Mouse (Mus musculus) forebrain, embryonic 12.5 days (tissue): ENCODE results near the gene 1810037I17Rik. TPM values are rescaled to one million over a fixed set of nuclear protein-coding genes. Genes with fewer than 3 reads are reported as not detected.

Experiments
- ATAC-seq: fragments of 200-750 bp; cut with Nextera tagmentation; 2 replicates; pipeline ENCODE4 v1.8.0; 2017; ENCODE audit warnings: moderate TSS enrichment; ENCODE audit not compliant: low FRiP score
- H3K27ac ChIP-seq: fragments of 300-500 bp; sonication (generic); 2 replicates; pipeline ENCODE4 v1.5.1; 2016; ENCODE audit warnings: mild to moderate bottlenecking
- H3K27me3 ChIP-seq: fragments of 300-500 bp; sonication (generic); 2 replicates; pipeline ENCODE4 v1.6.1; 2016; ENCODE audit warnings: mild to moderate bottlenecking
- H3K36me3 ChIP-seq: fragments of 300-500 bp; sonication (generic); replicated peaks from 2 replicates; pipeline ENCODE4 v1.6.1; 2016; ENCODE audit warnings: mild to moderate bottlenecking
- H3K4me1 ChIP-seq: fragments of 300-500 bp; sonication (generic); 2 replicates; pipeline ENCODE4 v1.6.1; 2016
- H3K4me2 ChIP-seq: fragments of 300-500 bp; sonication (generic); 2 replicates; pipeline ENCODE4 v1.6.1; 2016; ENCODE audit warnings: mild to moderate bottlenecking, moderate library complexity
- H3K4me3 ChIP-seq: fragments of 300-500 bp; sonication (generic); replicated peaks from 2 replicates; pipeline ENCODE4 v1.5.1; 2016; ENCODE audit warnings: mild to moderate bottlenecking
- H3K9ac ChIP-seq: fragments of 300-500 bp; sonication (generic); 2 replicates; pipeline ENCODE4 v1.6.1; 2016; ENCODE audit warnings: mild to moderate bottlenecking
- H3K9me3 ChIP-seq: fragments of 300-500 bp; sonication (generic); 2 replicates; pipeline ENCODE4 v1.6.1; 2016
- WGBS: fragments of 180-500 bp; shearing (Covaris S2); methylation state at CpG from one replicate; pipeline ENCODE4 v1.1.7; 2016; 5-methylcytosine and 5-hydroxymethylcytosine counted together
- polyA plus RNA-seq: library from polyadenylated mRNA; unstranded; fragments of >200 nt; fragmentation: Nextera tagmentation; extraction: Ambion mirVana; gene quantifications from 2 replicates; pipeline ENCODE4 v1.2.1, GENCODE M21; 2016

The 1810037I17Rik gene
- 105 and 108 TPM in 2 replicates for polyA plus RNA-seq

- H3K9ac ChIP-seq: peak within 1 kb of the TSS; percentile 63
- peaks cover 16% of the 10 kb centered on the region for H3K4me1 ChIP-seq
- peak within 1 kb of the TSS; percentile 56 for H3K4me3 ChIP-seq
- H3K9me3 ChIP-seq: no peaks in the 10 kb centered on the region
- peak; percentile 99 for ATAC-seq
- peak within 1 kb of the TSS; percentile 60 for H3K4me2 ChIP-seq
- whole genome bisulfite sequencing: under 1% methylated on average over 67 of the region's 68 CpGs
- peak within 1 kb of the TSS; percentile 78 for H3K27ac ChIP-seq
- H3K36me3 ChIP-seq: peaks cover 10% of the 10 kb centered on the region; the same call in 1 of the 2 replicates
- H3K27me3 ChIP-seq: no peaks in the 10 kb centered on the region
Measured at GRCm38 (mm10) chr3:122924009-122924914, at the start of gene 1810037I17Rik. Gene 1810037I17Rik, plus strand, starts transcription at chr3:122924203.

DNA sequence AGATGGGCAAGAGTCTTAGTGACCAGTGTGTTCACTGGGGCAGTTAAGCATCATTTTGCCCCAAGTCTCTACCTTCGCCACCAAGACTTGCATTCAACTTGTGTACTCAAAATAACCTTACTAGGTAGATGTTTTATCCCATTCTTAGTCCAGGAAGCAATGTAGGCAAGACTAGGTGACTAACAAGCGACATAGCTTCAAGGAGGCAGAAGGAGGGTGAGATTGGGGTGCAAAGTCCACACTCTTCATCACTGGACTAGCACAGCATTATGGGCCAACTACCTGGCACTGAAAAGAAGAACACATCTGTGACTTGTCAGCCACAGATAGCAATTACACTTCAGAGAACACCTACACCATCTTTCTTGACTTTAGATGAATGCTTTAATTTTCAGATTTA is 47.1 kb upstream of the 1810037I17Rik start:
- Histone ChIP-seq H3K4me1 (no peaks in the 10 kb centered on the region), H3K4me3 (no peak overlapping the region), H3K27me3 (no peaks in the 10 kb centered on the region), H3K27ac (no peak overlapping the region), H3K9ac (no peak overlapping the region), H3K9me3 (no peaks in the 10 kb centered on the region), H3K36me3 (no peaks in the 10 kb centered on the region), H3K4me2 (no peak overlapping the region)
- 94% methylated on average over 2 of the region's 2 CpGs for WGBS
- no peak for ATAC-seq

DNA sequence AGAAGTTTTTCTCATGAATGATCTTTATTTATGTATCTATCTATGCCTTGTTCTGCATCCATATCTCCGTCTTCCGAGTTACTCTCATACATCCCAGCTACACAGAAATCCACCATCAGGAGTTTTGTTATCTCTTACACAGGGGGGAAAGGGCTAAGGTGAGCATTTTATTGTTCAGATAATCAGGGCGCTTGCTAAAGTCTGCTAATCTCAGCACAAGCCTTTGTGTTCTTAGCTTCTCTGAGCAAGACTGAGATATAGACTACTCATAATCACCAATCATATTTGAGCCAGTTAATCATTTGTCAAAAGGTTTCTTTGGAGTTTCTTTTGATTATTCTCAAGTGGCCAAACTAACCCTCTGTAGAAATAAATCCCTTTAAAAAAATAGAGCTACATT is 46.5 kb upstream of the 1810037I17Rik start:
- Histone ChIP-seq H3K4me3 (no peak overlapping the region), H3K4me1 (no peaks in the 10 kb centered on the region), H3K4me2 (no peak overlapping the region), H3K9ac (no peak overlapping the region), H3K27ac (no peak overlapping the region), H3K36me3 (no peaks in the 10 kb centered on the region), H3K27me3 (no peaks in the 10 kb centered on the region), H3K9me3 (no peaks in the 10 kb centered on the region)
- ATAC-seq: no peak
- WGBS: 92% methylated on average over 3 of the region's 3 CpGs

DNA sequence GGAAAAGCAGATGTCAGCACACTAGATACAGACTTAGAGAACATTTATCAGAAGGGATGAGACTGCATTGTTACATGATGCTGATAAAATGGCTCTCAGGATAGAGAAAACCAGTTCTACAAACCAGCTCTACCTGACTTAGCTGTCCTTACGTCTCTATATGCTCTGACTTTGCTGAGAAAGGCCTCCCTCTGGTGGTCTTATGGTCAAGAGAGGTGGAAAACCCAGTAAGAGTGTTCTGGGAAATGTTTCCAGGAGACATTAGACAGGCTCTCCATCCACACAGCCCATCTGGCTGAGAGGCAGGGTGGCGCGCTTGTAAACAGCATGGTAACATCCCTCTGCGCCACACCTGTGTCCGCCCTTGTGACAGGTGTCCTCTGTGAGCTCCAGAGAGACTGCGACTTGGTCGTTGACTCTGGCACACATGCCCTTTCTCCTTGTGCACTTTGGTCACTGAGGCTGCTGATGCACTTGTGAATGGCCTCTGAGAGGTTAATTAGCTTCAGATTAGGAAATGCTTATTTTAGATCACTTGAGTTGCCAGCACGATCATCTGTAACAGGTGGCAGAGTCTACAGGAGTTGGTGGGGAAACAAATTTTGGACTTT is 45.2 kb upstream of the 1810037I17Rik start:
- Histone ChIP-seq H3K4me2 (no peak overlapping the region), H3K36me3 (no peaks in the 10 kb centered on the region), H3K4me1 (no peaks in the 10 kb centered on the region), H3K27me3 (no peaks in the 10 kb centered on the region), H3K9ac (no peak overlapping the region), H3K27ac (no peak overlapping the region), H3K4me3 (no peak overlapping the region), H3K9me3 (no peaks in the 10 kb centered on the region)
- ATAC-seq: no peak
- WGBS: 90% methylated on average over 8 of the region's 8 CpGs

DNA sequence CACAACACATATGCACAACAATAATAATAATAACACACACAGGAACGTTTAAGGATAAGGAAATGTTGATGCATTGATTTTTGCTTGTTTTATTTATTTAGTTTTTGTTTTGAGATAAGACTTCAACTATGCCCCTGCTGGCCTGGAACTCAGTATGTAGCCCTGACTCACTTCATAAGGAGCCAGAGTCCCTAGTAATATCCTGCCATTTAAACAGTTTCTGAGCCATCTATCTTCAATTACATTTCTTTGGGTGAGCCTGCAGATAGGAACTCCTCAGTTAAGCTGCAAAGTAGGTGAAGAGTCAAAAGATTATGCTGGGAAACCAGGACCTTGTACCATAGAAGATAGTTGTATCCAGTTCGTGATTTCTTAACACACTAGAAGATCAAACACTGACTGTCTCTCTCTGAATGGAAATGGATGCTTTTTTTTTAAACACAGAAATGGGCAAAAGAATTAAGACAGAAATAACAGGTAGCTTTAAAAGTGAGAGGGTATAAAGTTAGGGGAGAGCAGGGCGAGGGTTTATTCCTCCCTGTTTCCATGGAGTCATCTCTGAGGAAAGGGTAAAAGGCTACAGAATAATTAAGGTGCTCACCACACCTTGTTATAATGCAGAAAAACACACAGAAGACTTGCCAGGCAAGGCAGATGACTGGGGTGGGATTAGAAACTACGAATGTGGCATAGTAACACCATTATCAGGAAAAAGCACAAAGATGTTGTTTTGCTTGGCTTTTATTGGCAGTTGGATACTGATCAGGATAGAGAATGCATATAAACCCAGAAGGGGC is 36.3 kb upstream of the 1810037I17Rik start:
- H3K27me3 ChIP-seq: no peaks in the 10 kb centered on the region

GRCm38 (mm10) chr3:122888371-122888819 is 35.6 kb upstream of the 1810037I17Rik start:
- no peak for ATAC-seq
- Histone ChIP-seq H3K27me3 (no peaks in the 10 kb centered on the region), H3K4me3 (no peak overlapping the region), H3K9me3 (no peaks in the 10 kb centered on the region), H3K4me2 (no peak overlapping the region), H3K27ac (no peak overlapping the region), H3K4me1 (no peaks in the 10 kb centered on the region), H3K36me3 (no peaks in the 10 kb centered on the region), H3K9ac (no peak overlapping the region)
- 91% methylated on average over 5 of the region's 5 CpGs for WGBS

More for the DNA sequence above, 36.3 kb upstream of the 1810037I17Rik start:
- Histone ChIP-seq H3K4me1 (no peaks in the 10 kb centered on the region), H3K27ac (no peak overlapping the region), H3K9ac (no peak overlapping the region), H3K4me3 (no peak overlapping the region), H3K4me2 (no peak overlapping the region), H3K36me3 (no peaks in the 10 kb centered on the region), H3K9me3 (no peaks in the 10 kb centered on the region)
- ATAC-seq: no peak
- 81% methylated on average over 4 of the region's 4 CpGs for WGBS

DNA sequence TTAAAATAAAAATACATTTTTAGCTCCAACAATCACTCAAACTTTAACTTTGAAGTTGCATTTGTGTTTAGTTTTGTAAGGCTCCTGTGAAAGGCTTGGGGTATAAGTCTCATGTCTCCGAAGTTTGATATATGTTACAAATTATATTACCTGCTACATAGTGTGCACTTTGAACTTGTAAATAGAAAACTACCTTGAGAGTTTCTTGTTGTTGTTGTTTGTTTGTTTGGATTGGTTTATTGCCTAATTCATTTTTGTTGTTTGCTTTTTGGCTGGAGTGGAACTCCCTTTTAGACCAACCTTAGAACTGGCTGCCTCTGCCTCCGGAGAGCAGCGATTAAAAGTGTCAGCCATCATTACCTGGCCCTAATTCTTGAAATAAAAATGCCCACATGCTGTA is 29.2 kb upstream of the 1810037I17Rik start, which contains the start of gene Fabp2:
Fabp2 (plus strand) TSS at position 301 of the 400 bp plus-strand sequence.
- Histone ChIP-seq H3K9ac (no peak within 1 kb of the TSS), H3K27ac (no peak within 1 kb of the TSS), H3K4me2 (no peak within 1 kb of the TSS), H3K4me3 (no peak within 1 kb of the TSS), H3K4me1 (no peaks in the 10 kb centered on the region), H3K27me3 (no peaks in the 10 kb centered on the region), H3K36me3 (no peaks in the 10 kb centered on the region), H3K9me3 (no peaks in the 10 kb centered on the region)
- 91% methylated on average over 3 of the region's 3 CpGs for WGBS
- no peak for ATAC-seq

GRCm38 (mm10) chr3:122895189-122895731 is 28.7 kb upstream of the 1810037I17Rik start:
- Histone ChIP-seq H3K4me3 (no peak overlapping the region), H3K27ac (no peak overlapping the region), H3K4me2 (no peak overlapping the region), H3K4me1 (no peaks in the 10 kb centered on the region), H3K36me3 (no peaks in the 10 kb centered on the region), H3K27me3 (no peaks in the 10 kb centered on the region), H3K9ac (no peak overlapping the region), H3K9me3 (no peaks in the 10 kb centered on the region)
- no peak for ATAC-seq
- 89% methylated on average over 11 of the region's 11 CpGs for WGBS

- H3K36me3 ChIP-seq: no peaks in the 10 kb centered on the region
- no peak overlapping the region for H3K9ac ChIP-seq
- WGBS: 64% methylated on average over 6 of the region's 6 CpGs
- no peaks in the 10 kb centered on the region for H3K4me1 ChIP-seq
- H3K27ac ChIP-seq: no peak overlapping the region
- no peak for ATAC-seq
- H3K4me2 ChIP-seq: no peak overlapping the region
- no peaks in the 10 kb centered on the region for H3K9me3 ChIP-seq
- H3K4me3 ChIP-seq: no peak overlapping the region
- no peaks in the 10 kb centered on the region for H3K27me3 ChIP-seq
Measured at GRCm38 (mm10) chr3:122898254-122898653, 25.7 kb upstream of the 1810037I17Rik start.

- WGBS: 45% methylated on average over 12 of the region's 12 CpGs
- H3K27me3 ChIP-seq: no peaks in the 10 kb centered on the region
- peak; percentile 55; the same call in 1 of the 2 replicates for ATAC-seq
Measured at GRCm38 (mm10) chr3:122903746-122904433, 20.1 kb upstream of the 1810037I17Rik start.

DNA sequence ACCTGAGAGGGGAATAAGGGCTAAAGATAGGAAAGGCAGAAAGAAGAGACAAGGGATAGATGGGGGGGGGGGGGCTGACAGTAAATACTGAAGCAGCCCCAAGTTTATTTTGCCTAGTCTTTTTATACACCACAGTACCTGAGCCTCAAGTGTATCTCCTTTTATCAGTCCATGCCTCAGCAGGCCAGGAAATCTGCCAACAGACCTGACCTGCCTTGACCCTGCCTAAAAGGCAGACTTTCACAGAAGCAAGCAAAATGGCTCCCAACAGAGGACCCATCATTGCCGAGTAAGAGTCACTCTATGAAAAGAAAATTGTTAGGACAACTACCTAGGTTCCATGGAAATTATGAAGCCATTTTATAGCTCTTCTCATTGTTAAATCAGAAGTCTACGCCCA is 16.2 kb upstream of the 1810037I17Rik start:
- no peaks in the 10 kb centered on the region for H3K27me3 ChIP-seq
- no peak overlapping the region for H3K4me3 ChIP-seq
- no peak overlapping the region for H3K27ac ChIP-seq
- H3K4me1 ChIP-seq: no peaks in the 10 kb centered on the region
- no peaks in the 10 kb centered on the region for H3K9me3 ChIP-seq
- no peak overlapping the region for H3K9ac ChIP-seq
- H3K4me2 ChIP-seq: no peak overlapping the region
- no peak for ATAC-seq
- 88% methylated on average over 2 of the region's 2 CpGs for WGBS
- no peaks in the 10 kb centered on the region for H3K36me3 ChIP-seq

More at GRCm38 (mm10) chr3:122903746-122904433, 20.1 kb upstream of the 1810037I17Rik start:
- no peaks in the 10 kb centered on the region for H3K9me3 ChIP-seq
- H3K4me1 ChIP-seq: no peaks in the 10 kb centered on the region
- no peak overlapping the region for H3K4me2 ChIP-seq
- H3K4me3 ChIP-seq: no peak overlapping the region
- no peaks in the 10 kb centered on the region for H3K36me3 ChIP-seq
- H3K27ac ChIP-seq: no peak overlapping the region
- no peak overlapping the region for H3K9ac ChIP-seq
